Mouse (Mus musculus) limb, embryonic 13.5 days (tissue): Measurements from ENCODE around the gene Ldhb. TPM values are rescaled to one million over a fixed set of nuclear protein-coding genes. Genes with fewer than 3 reads are reported as not detected.

Source experiments
- ATAC-seq: fragments of 200-750 bp; cut with Nextera tagmentation; 2 replicates; pipeline ENCODE4 v1.8.0; 2017; ENCODE audit warnings: low read depth, moderate number of reproducible peaks, moderate TSS enrichment; ENCODE audit not compliant: low FRiP score
- H3K27ac ChIP-seq: fragments of 300-500 bp; sonication (generic); 2 replicates; pipeline ENCODE4 v1.5.1; 2015; ENCODE audit warnings: inconsistent platforms, mild to moderate bottlenecking, moderate library complexity
- H3K27me3 ChIP-seq: fragments of 300-500 bp; sonication (generic); 2 replicates; pipeline ENCODE4 v1.6.1; 2015; ENCODE audit warnings: mild to moderate bottlenecking, inconsistent platforms
- H3K36me3 ChIP-seq: fragments of 300-500 bp; sonication (generic); 2 replicates; pipeline ENCODE4 v1.6.1; 2015; ENCODE audit warnings: inconsistent platforms, mild to moderate bottlenecking, moderate library complexity
- H3K4me1 ChIP-seq: fragments of 300-500 bp; sonication (generic); 2 replicates; pipeline ENCODE4 v1.6.1; 2015; ENCODE audit warnings: inconsistent platforms
- H3K4me2 ChIP-seq: fragments of 300-500 bp; sonication (generic); replicated peaks from 2 replicates; pipeline ENCODE4 v1.6.1; 2015; ENCODE audit warnings: inconsistent platforms, mild to moderate bottlenecking, moderate library complexity
- H3K4me3 ChIP-seq: fragments of 300-500 bp; sonication (generic); 2 replicates; pipeline ENCODE4 v1.5.1; 2015; ENCODE audit warnings: moderate library complexity, mild to moderate bottlenecking, inconsistent platforms
- H3K9ac ChIP-seq: fragments of 300-500 bp; sonication (generic); 2 replicates; pipeline ENCODE4 v1.6.1; 2015; ENCODE audit warnings: mild to moderate bottlenecking, inconsistent platforms
- H3K9me3 ChIP-seq: fragments of 300-500 bp; sonication (generic); 2 replicates; pipeline ENCODE4 v1.6.1; 2016; ENCODE audit warnings: inconsistent platforms
- WGBS: fragments of 180-500 bp; shearing (Covaris S2); methylation state at CpG from one replicate; pipeline ENCODE4 v1.1.7; 2015; 5-methylcytosine and 5-hydroxymethylcytosine counted together
- polyA plus RNA-seq: library from polyadenylated mRNA; unstranded; fragments of >200 nt; fragmentation: Nextera tagmentation; extraction: Ambion mirVana; gene quantifications from 2 replicates; pipeline ENCODE4 v1.2.1, GENCODE M21; 2015

Ldhb gene
- polyA plus RNA-seq, 1 experiment from 2014 or later: 361 TPM

DNA sequence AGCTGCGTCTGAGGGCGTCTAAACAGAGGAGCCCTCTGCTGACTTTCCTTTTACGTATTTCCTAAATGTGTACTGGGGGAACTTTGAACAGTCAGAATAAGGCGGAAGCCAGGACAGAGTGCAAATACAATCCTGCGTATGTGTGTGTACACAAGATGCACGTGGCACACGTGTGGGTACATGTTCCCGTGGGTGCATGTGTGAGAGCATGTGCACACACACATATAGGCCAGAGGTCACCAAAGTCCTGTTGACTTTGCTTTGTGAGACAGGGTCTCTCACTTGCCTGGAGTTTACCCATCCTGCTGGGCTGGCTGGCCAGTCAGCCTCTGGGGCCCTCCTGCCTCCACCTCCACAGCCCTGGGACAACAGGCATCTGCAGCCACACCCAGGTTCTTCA is 36.6 kb downstream of the Ldhb start:
- WGBS: 86% methylated on average over 8 of the region's 8 CpGs
- Histone ChIP-seq H3K4me1 (peaks cover 5% of the 10 kb centered on the region; the same call in 1 of the 2 replicates), H3K4me3 (no peak overlapping the region), H3K27ac (no peak overlapping the region), H3K36me3 (no peaks in the 10 kb centered on the region), H3K9ac (no peak overlapping the region), H3K27me3 (no peaks in the 10 kb centered on the region), H3K4me2 (no peak overlapping the region), H3K9me3 (no peaks in the 10 kb centered on the region)
- no peak for ATAC-seq

DNA sequence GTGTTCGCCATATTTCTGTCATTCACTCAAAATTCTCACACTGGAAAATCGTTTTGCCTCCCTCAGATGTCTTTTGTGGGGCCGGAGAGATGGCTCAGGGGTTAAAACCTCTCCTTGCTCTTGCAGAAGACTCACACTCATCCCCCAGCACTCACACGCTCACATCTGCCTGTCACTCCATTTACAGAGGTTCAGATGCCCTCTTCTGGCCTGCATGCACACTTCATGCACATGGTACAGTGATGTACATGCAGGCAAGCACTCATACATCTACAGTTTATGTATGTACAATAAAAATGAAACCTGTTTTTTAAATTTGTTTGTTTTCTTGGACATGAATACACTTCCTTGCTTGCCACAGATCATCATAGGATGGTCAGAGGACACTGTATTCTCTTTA is 38.2 kb downstream of the Ldhb start:
- no peak overlapping the region for H3K4me2 ChIP-seq
- WGBS: 54% methylated on average over 4 of the region's 4 CpGs
- no peak overlapping the region for H3K27ac ChIP-seq
- ATAC-seq: peak; percentile 51; the same call in 1 of the 2 replicates
- peaks cover 5% of the 10 kb centered on the region; the same call in 1 of the 2 replicates for H3K4me1 ChIP-seq
- H3K4me3 ChIP-seq: no peak overlapping the region
- no peaks in the 10 kb centered on the region for H3K9me3 ChIP-seq
- H3K36me3 ChIP-seq: no peaks in the 10 kb centered on the region
- no peaks in the 10 kb centered on the region for H3K27me3 ChIP-seq
- no peak overlapping the region for H3K9ac ChIP-seq

DNA sequence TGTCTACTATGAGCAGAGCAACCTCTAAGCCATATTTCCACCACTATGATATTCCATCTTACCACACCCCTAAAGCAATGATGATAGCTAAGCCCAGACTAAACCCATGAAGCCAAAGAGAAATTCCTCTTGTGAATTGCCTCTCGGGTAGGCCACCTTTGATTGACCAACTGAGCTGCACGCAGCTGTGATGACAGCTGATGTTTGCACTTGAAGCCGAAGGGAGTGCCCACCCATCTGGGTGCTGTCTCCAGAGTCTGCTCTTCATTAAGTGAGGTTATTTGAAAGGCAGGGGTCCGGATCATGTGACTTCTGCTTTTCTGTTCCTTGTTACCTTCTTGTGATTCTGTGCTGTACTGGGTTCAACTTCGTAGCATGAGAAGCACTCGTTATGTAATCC is 45.6 kb downstream of the Ldhb start:
- Histone ChIP-seq H3K27me3 (peaks cover 4% of the 10 kb centered on the region; the same call in 1 of the 2 replicates), H3K36me3 (no peaks in the 10 kb centered on the region), H3K9me3 (no peaks in the 10 kb centered on the region), H3K4me2 (no peak overlapping the region), H3K9ac (no peak overlapping the region), H3K27ac (no peak overlapping the region), H3K4me1 (peaks cover under 1% of the 10 kb centered on the region; the same call in 1 of the 2 replicates), H3K4me3 (no peak overlapping the region)
- ATAC-seq: no peak
- 61% methylated on average over 6 of the region's 6 CpGs for WGBS

DNA sequence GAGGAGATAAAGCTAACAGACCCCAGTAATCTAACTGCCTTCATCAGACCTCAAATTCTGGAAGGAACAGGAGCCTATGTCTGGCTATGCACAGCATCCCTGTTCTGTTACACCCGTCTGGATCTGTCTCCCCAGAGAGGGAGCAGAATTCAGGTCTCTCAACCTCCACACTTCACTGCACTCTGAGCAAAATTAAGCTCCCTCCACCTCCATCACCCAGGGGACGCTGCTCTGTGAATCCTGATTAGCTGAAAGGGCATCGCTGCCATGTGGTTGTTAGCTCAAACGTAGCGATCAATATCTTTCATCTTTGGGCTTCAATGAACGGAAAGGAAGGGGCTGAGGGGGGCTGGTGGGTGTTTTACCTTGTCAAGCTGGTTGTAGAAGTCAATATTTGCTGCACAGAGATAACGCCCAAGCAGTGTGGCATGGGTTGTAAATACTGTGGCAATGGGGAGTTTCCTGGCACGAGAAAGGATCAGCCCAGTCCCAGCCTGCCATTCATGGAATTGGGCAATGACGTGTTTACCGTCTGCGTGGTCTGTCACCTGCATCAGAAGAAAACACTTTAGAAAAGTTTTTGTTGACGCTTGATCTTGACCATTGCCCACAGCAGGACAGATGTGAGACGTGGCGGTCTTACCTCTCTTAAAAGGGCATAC is 48.6 kb downstream of the Ldhb start:
- H3K4me2 ChIP-seq: no peak overlapping the region
- H3K36me3 ChIP-seq: no peaks in the 10 kb centered on the region
- no peak for ATAC-seq
- H3K4me3 ChIP-seq: no peak overlapping the region
- H3K4me1 ChIP-seq: 0 out of 2 replicates have a peak, but pooled peaks cover 2% of the 10 kb centered on the region
- H3K27me3 ChIP-seq: peaks cover 4% of the 10 kb centered on the region; the same call in 1 of the 2 replicates
- no peak overlapping the region for H3K27ac ChIP-seq
- H3K9me3 ChIP-seq: no peaks in the 10 kb centered on the region
- 78% methylated on average over 14 of the region's 14 CpGs for WGBS
- no peak overlapping the region for H3K9ac ChIP-seq

DNA sequence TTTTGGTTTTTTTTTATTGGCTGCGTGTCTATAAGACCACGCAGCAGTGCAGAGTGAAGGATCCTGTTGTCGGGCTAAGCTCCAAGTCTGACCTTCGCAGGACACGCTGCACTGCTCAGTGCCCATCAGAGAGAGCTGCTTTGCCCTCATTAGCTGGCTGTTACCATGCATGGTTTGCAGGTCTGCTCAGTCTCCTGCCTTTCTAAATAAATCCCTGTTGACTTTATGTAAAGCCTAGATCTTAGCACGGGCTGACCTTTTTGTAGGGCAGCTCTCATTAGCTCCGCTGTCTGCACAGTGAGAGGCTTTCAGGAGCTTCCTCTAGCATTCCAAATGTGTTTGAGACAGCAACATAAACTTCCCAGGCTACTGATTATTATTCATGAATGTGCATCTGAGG is 49.7 kb downstream of the Ldhb start:
- H3K36me3 ChIP-seq: no peaks in the 10 kb centered on the region
- H3K9ac ChIP-seq: no peak overlapping the region
- H3K27ac ChIP-seq: no peak overlapping the region
- H3K4me1 ChIP-seq: 0 out of 2 replicates have a peak, but pooled peaks cover 2% of the 10 kb centered on the region
- no peak overlapping the region for H3K4me2 ChIP-seq
- no peak for ATAC-seq
- no peaks in the 10 kb centered on the region for H3K9me3 ChIP-seq
- WGBS: 42% methylated on average over 7 of the region's 7 CpGs
- H3K27me3 ChIP-seq: peaks cover 4% of the 10 kb centered on the region; the same call in 1 of the 2 replicates
- no peak overlapping the region for H3K4me3 ChIP-seq

DNA sequence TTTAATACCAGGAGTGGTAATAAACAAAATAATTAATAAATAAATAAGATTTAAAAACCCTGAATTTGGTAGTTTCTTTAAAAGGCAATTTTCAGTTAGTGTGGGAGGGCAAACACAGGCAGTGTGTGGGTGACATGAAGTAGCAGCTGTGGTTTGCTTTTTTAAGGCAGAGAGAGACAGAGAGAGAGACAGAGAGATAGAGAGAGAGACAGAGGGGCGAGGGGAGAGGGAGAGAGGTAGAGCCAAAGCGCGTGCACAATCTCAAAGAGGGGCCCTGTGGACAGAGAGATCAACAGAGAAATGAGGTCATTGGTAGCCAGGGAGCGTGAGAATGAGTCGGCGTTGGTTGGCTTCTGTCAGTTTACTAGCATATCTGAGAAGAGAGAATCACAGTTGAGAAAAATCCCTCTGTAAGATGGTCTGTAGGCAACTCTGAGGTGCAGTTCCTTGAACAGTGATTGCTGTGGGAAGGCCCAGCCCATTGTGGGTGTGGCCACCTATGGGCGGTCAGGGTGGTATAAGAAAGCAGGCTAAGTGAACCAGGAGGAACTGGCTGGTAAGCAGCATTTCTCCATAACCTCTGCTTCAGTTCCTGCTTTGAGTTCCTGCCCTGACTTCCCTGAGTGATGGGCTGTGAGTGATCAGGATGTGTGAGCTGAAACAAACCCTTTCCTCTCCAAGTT is 52.3 kb downstream of the Ldhb start:
- Histone ChIP-seq H3K4me3 (no peak overlapping the region), H3K27ac (no peak overlapping the region), H3K27me3 (peaks cover 4% of the 10 kb centered on the region; the same call in 1 of the 2 replicates), H3K9me3 (no peaks in the 10 kb centered on the region), H3K4me1 (0 out of 2 replicates have a peak, but pooled peaks cover 2% of the 10 kb centered on the region), H3K4me2 (no peak overlapping the region), H3K9ac (no peak overlapping the region), H3K36me3 (no peaks in the 10 kb centered on the region)
- WGBS: 67% methylated on average over 7 of the region's 7 CpGs
- no peak for ATAC-seq

DNA sequence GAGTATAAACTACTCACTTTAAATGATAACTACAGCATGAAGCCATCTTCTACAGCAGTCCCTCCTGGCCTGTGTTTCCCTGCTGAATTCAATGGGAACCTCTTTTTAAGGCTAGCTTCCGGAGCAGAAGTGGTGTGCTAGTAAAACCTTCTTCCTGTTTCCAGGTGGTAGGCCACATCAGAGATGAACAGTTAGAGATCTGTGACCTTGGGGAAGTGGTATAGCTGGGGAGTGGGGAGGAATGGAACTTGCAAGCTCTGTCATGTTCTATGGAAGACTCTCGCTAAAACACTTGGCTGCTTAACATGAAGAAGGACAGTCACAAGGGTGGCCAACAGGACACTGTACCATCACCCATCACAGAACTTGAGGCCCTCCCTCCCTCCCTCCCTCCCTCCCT is 54.4 kb downstream of the Ldhb start:
- Histone ChIP-seq H3K9ac (no peak overlapping the region), H3K4me3 (no peak overlapping the region), H3K4me2 (no peak overlapping the region), H3K9me3 (no peaks in the 10 kb centered on the region), H3K27ac (no peak overlapping the region), H3K27me3 (no peaks in the 10 kb centered on the region), H3K4me1 (0 out of 2 replicates have a peak, but pooled peaks cover 2% of the 10 kb centered on the region), H3K36me3 (no peaks in the 10 kb centered on the region)
- no peak for ATAC-seq
- 81% methylated on average over 2 of the region's 2 CpGs for WGBS

DNA sequence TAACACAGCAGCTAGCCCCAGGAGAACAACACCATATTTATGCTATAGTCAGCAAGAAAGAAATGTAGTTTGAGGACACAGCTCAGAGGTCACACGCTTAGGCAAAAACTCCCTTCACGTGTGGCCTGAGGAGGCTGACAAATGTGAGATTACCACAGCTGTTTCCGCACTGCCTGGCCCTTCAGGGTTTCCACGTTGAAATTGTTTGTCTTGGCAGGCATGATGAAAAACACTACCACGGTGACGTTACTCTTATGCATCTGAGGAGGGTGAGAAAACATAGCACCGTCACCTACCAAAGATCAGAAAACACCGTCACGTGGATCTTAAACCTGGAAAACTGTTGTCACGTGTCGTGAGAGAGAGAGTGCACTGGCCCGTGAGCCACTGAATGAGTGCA is 56.4 kb downstream of the Ldhb start:
- no peak overlapping the region for H3K9ac ChIP-seq
- H3K27ac ChIP-seq: no peak overlapping the region
- H3K36me3 ChIP-seq: no peaks in the 10 kb centered on the region
- H3K9me3 ChIP-seq: no peaks in the 10 kb centered on the region
- WGBS: 66% methylated on average over 12 of the region's 12 CpGs
- 0 out of 2 replicates have a peak, but pooled peaks cover 2% of the 10 kb centered on the region for H3K4me1 ChIP-seq
- no peak overlapping the region for H3K4me3 ChIP-seq
- peak; percentile 49; the same call in 1 of the 2 replicates for ATAC-seq
- no peak overlapping the region for H3K4me2 ChIP-seq
- no peaks in the 10 kb centered on the region for H3K27me3 ChIP-seq

Other genes starting within 250 kb of the Ldhb start
- gene Iapp, start 209.5 kb downstream of the Ldhb start, polyA plus RNA-seq: not detected in 2 replicates
- gene Slco1a5, start 185.0 kb downstream of the Ldhb start, polyA plus RNA-seq: not detected in 2 replicates
- gene Pyroxd1, start 162.3 kb downstream of the Ldhb start, polyA plus RNA-seq: 17.6 and 19.6 TPM in 2 replicates
- gene Recql, start 120.9 kb downstream of the Ldhb start, polyA plus RNA-seq: 28.0 and 30.5 TPM in 2 replicates
- gene Golt1b, start 120.7 kb downstream of the Ldhb start, polyA plus RNA-seq: 144 TPM in 2 replicates
- gene Spx, start 94.5 kb downstream of the Ldhb start, polyA plus RNA-seq: 0.65 and 1.0 TPM in 2 replicates
- gene Gys2, start 34.8 kb downstream of the Ldhb start, polyA plus RNA-seq: 0.14 TPM in 1 of 2 replicates, not detected in the other
- 4.5 and 5.9 TPM in 2 replicates for gene Kcnj8, start 63.7 kb upstream of the Ldhb start, polyA plus RNA-seq
- 1.4 and 1.8 TPM in 2 replicates for gene Abcc9, start 194.4 kb upstream of the Ldhb start, polyA plus RNA-seq
- gene Cmas, start 248.7 kb upstream of the Ldhb start, polyA plus RNA-seq: 74.7 and 79.6 TPM in 2 replicates